Mouse (Mus musculus) CD8-positive naive resting alpha-beta T cell, adult 57 days (primary cell): Measurements from ENCODE around the gene Abat. TPM values are rescaled to one million over a fixed set of nuclear protein-coding genes. Genes with fewer than 3 reads are reported as not detected.

Source experiments
- total RNA-seq: library from RNA; stranded (reverse); gene quantifications from one replicate; pipeline ENCODE4 v1.2.4, GENCODE M21; 2023

Gene Abat
- 0.12 TPM for total RNA-seq

DNA sequence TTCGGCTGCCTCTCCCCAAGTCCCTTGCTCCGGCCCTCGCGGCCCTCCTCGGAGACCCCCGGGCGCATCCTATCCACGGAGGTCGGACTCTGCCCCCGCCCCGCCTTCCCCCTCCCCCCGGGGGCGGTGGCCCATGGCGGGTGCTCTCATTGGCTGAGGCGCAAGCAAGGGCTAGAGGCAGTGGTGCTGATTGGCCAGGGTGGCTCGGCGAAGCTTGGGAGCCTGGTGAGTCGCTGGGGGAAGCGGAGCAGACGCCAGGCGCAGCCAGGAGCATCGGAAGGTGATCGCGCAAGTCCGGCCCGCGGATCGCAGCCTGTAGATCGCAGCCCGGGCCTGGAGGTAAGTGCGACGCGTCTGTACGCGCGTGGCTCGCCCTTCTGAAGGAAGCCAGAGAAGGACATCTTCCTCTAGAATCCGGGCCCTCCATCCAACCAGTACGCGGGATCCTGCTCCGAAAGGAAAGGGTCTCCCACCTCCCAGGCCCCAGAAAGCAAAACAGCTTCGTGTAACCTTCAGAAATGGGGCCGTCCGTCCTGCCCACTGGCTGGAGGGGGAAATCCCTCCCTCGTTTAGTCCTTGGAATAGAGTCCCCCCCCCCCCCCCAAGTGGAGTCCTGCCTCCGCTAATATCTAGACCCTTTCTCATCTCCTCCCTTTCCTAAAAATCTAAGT, at the start of gene Abat:
Abat (plus strand) TSS at position 194 of the 671 bp plus-strand sequence.

DNA sequence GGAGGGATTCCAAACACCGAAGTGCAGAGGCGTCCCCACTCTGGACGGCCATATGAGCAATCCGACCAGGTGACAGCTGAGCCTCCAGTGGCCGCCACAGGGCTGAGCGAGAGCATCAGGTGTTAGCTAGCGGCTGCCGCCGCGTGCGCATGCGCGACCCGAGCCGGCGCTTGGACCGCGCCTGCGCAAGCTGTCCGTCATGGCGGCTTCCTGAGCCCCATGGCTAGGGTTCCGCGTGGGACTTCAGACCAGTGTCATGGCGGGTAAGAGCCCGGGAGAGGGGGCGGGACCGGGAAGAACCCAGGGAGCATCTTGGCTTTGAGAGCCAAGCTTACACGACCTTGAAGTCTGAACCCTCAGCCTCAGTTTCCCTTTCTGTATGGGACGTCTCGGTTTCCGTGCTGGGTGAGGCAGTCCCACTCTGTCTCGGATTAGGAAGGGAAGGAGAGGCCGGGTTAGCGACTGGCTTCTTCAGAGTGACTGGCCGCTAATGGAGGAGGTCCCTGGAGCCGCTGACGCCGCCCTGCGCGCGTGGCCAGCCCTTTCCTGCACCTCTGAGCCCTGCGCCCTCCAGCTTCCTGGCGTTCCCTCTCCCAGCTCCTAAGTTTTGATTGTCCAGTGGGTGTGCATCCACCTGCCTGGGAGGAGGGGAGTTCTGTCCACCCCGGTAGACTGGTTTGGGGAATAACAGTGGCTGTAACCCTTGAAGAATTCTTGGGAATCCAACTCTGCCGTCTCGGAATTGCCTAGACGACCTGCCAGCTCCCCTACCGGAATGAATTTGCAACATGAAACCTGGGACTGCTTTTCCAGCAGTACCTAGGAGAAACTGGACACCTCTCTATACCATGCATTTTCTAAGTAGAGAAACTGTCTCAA, 42.4 kb upstream of the Abat start, which contains the start of gene Mettl22:
Mettl22 (plus strand) TSS at position 186 of the 879 bp plus-strand sequence.

DNA sequence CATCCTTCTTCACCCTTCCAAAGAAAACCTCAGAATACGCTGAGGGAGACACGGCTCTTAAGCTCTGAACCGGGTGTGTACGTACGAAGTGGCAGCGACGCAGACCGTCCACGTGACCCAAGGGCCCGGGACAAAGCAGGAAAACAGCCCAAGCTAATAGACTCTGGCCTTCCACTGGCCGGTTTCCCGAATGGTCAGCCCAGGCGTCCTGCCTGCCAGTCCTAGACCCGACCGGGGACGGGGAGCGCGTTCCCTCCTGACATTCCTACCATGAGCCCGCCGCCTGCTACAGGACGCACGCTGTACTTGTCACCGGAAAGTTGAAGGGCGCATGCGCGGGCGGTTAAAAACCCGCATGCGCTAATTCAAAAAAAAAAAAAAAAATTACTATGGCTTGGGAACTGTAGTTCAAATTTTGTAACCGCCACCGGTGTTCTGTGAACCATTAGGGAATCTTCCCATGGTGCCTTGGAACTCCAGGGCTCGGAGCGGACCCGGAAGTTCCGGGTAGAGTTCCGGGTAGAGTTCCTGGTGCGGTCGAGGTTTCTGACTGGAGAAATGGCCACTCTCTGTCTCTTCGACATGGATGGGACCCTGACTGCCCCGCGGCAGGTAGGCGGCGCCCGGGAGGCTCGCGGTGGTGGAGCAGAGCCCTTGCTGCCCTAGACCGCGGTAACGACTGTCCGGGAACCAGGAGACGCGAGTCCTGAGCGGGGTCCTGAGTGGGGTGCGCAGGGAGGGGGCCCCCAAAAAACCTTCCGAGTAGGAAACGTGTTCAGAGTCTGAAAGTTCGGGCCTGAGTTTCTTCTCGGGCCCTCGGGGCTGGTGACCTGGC, 124.2 kb downstream of the Abat start, which contains the start of the genes Pmm2 and Tmem186:
Pmm2 (plus strand) TSS at position 458 of the 835 bp plus-strand sequence.
Tmem186 (minus strand) TSS at position 496 of the 835 bp plus-strand sequence.

Other genes with a start within 250 kb of the Abat start
- not detected for gene Tmem114, start 88.3 kb upstream of the Abat start, total RNA-seq
- 33.3 TPM for gene Mettl22, start 42.6 kb upstream of the Abat start, total RNA-seq
- gene Pmm2, start 124.2 kb downstream of the Abat start, total RNA-seq, result 121 TPM
- gene Tmem186, start 124.3 kb downstream of the Abat start, total RNA-seq, result 16.1 TPM
- 12.0 TPM for gene Carhsp1, start 158.7 kb downstream of the Abat start, total RNA-seq
- not detected for gene Gm5767, start 167.3 kb downstream of the Abat start, total RNA-seq